In the genomic region with DNA sequence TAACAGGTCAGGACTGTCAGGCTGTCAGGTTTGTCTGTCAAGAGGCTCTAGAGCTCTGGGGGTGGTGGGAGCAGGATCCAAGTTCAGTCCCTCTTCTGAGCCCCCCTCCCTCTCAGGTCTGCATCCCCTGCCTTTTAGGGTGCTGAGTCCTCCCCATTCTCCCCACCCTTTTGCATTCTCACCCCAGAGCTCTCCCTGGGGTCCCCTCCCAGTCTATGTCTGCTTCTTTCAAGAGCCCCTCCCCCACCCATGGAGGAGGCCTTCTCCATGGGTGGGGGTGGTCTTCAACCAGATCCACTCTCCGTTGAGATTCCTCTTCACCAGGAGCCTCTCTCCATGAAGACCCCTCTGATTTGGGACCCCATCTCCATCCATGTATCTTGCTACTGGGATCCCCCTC, we compare ENCODE assay signal across 8 mouse cellular contexts. TPM values are rescaled to one million over a fixed set of nuclear protein-coding genes. Genes with fewer than 3 reads are reported as not detected.
A peak's percentile ranks its signal among the peaks of the same experiment; 100 is the strongest.
DNase-seq lines count a peak whose midpoint lies in the region; ATAC-seq and TF ChIP-seq lines count a peak whose summit lies in the region.

No protein-coding gene starts in this region.

- H3K4me1 ChIP-seq in heart, embryonic 13.5 days, result peaks cover 39% of the 10 kb centered on the region
- H3K4me1 ChIP-seq in heart, adult 2 months (ENCODE audit: control insufficient read depth, insufficient read depth, low read length), result peaks cover 18% of the 10 kb centered on the region
- H3K4me1 ChIP-seq in G1E (ENCODE audit: insufficient read depth, low read depth, low read length), result peaks cover 54% of the 10 kb centered on the region
- peaks cover 49% of the 10 kb centered on the region for H3K4me1 ChIP-seq in hindbrain, embryonic 10.5 days (replicated peaks)
- peaks cover 35% of the 10 kb centered on the region for H3K4me1 ChIP-seq in liver, postnatal 0 days (ENCODE audit: insufficient read depth)

- no peak for TF ChIP-seq POLR2A in heart, adult 2 months (IDR thresholded peaks at IDR 0.05; ENCODE audit: insufficient read depth, low read depth, low read length)

- no peak for ATAC-seq in heart, embryonic 13.5 days (ENCODE audit: extremely low read depth, insufficient number of reproducible peaks, low FRiP score, low TSS enrichment)
- ATAC-seq in G1E (ENCODE audit: extremely low read depth, insufficient number of reproducible peaks, low FRiP score, poor library complexity, severe bottlenecking), result no peak
- ATAC-seq in liver, postnatal 0 days, result no peak
- no peak for ATAC-seq in monocyte, adult 5-6 weeks (replicated peaks; ENCODE audit: insufficient number of reproducible peaks, low FRiP score, low TSS enrichment, poor library complexity, severe bottlenecking)

- no peak for TF ChIP-seq CTCF in heart, adult 2 months (IDR thresholded peaks at IDR 0.05)
- TF ChIP-seq CTCF in G1E (IDR thresholded peaks at IDR 0.05; ENCODE audit: low read depth, low read length), result no peak
- no peak for TF ChIP-seq CTCF in liver, postnatal 0 days (IDR thresholded peaks at IDR 0.05; ENCODE audit: low read depth)

- H3K9ac ChIP-seq in heart, embryonic 13.5 days, result peak overlapping the region; percentile 96
- no peak overlapping the region for H3K9ac ChIP-seq in heart, adult 2 months (ENCODE audit: low read depth, low read length)
- H3K9ac ChIP-seq in liver, postnatal 0 days (replicated peaks), result no peak overlapping the region; the same call in 1 of the 2 replicates

- intact Hi-C loops in heart, adult 2 months (cut with DNase I), result loop anchor here (2.0 kb wide), 1 partner anchor 43 kb away; no protein-coding TSS in a partner anchor

- TF ChIP-seq EP300 in heart, adult 2 months (IDR thresholded peaks at IDR 0.05; ENCODE audit: insufficient read depth, low read depth, low read length), result no peak
- TF ChIP-seq EP300 in liver, postnatal 0 days (IDR thresholded peaks at IDR 0.05; ENCODE audit: low read depth), result no peak

- no peak for DNase-seq in heart, adult 2 months
- no peak for DNase-seq in G1E (ENCODE audit: low spot score)
- no peak for DNase-seq in hindbrain, embryonic 10.5 days (ENCODE audit: low spot score)
- no peak for DNase-seq in liver, postnatal 0 days
- DNase-seq in layer of hippocampus, postnatal 10 days (ENCODE audit: low spot score in 2 of 2), result no peak
- DNase-seq in urinary bladder, postnatal 4 days (ENCODE audit: low spot score in 2 of 2), result no peak

- no peaks in the 10 kb centered on the region for H3K9me3 ChIP-seq in heart, embryonic 13.5 days
- no peaks in the 10 kb centered on the region for H3K9me3 ChIP-seq in G1E (replicated peaks)
- H3K9me3 ChIP-seq in hindbrain, embryonic 10.5 days, result no peaks in the 10 kb centered on the region
- no peaks in the 10 kb centered on the region for H3K9me3 ChIP-seq in liver, postnatal 0 days (ENCODE audit: low read length)

- H3K4me2 ChIP-seq in heart, embryonic 13.5 days, result peak overlapping the region; percentile 89
- peak overlapping the region; percentile 86 for H3K4me2 ChIP-seq in liver, postnatal 0 days (ENCODE audit: low read depth, low read length)

- H3K4me3 ChIP-seq in heart, embryonic 13.5 days, result peak overlapping the region; percentile 75
- H3K4me3 ChIP-seq in heart, adult 2 months, result no peak overlapping the region
- peak overlapping the region; percentile 85; the same call in 1 of the 2 replicates for H3K4me3 ChIP-seq in G1E (ENCODE audit: low read depth, low read length)
- H3K4me3 ChIP-seq in hindbrain, embryonic 10.5 days, result peak overlapping the region; percentile 96
- H3K4me3 ChIP-seq in liver, postnatal 0 days (ENCODE audit: low read depth, low read length), result peak overlapping the region; percentile 97

- no peaks in the 10 kb centered on the region for H3K27me3 ChIP-seq in heart, embryonic 13.5 days (replicated peaks)
- no peaks in the 10 kb centered on the region for H3K27me3 ChIP-seq in heart, adult 2 months (ENCODE audit: control insufficient read depth, insufficient read depth, low read length)
- H3K27me3 ChIP-seq in G1E (ENCODE audit: insufficient read depth, low read length), result no peaks in the 10 kb centered on the region
- H3K27me3 ChIP-seq in hindbrain, embryonic 10.5 days (ENCODE audit: insufficient read depth, poor library complexity, severe bottlenecking), result no peaks in the 10 kb centered on the region
- H3K27me3 ChIP-seq in liver, postnatal 0 days (ENCODE audit: insufficient read depth, low read length), result no peaks in the 10 kb centered on the region

- H3K36me3 ChIP-seq in heart, embryonic 13.5 days, result no peaks in the 10 kb centered on the region
- peaks cover 4% of the 10 kb centered on the region for H3K36me3 ChIP-seq in heart, adult 2 months (ENCODE audit: control insufficient read depth, insufficient read depth, low read length)
- H3K36me3 ChIP-seq in G1E (replicated peaks), result peaks cover 17% of the 10 kb centered on the region
- no peaks in the 10 kb centered on the region for H3K36me3 ChIP-seq in hindbrain, embryonic 10.5 days
- no peaks in the 10 kb centered on the region for H3K36me3 ChIP-seq in liver, postnatal 0 days (replicated peaks; ENCODE audit: insufficient read depth, low read length)

- WGBS in heart, embryonic 13.5 days, result 41% methylated on average over 1 of the region's 1 CpGs
- WGBS in heart, adult 2 months, result 65% methylated on average over 1 of the region's 1 CpGs
- 12% methylated on average over 1 of the region's 1 CpGs for WGBS in hindbrain, embryonic 10.5 days
- 47% methylated on average over 1 of the region's 1 CpGs for WGBS in liver, postnatal 0 days (ENCODE audit: insufficient replicate concordance)

- peak overlapping the region; percentile 97 for H3K27ac ChIP-seq in heart, embryonic 13.5 days (replicated peaks)
- no peak overlapping the region for H3K27ac ChIP-seq in heart, adult 2 months
- H3K27ac ChIP-seq in hindbrain, embryonic 10.5 days, result peak overlapping the region; percentile 99
- no peak overlapping the region for H3K27ac ChIP-seq in liver, postnatal 0 days (ENCODE audit: low read depth)

- H3K79me2 ChIP-seq in heart, adult 2 months (replicated peaks; ENCODE audit: control insufficient read depth, insufficient read depth, low read length), result peaks cover 4% of the 10 kb centered on the region; the same call in 1 of the 2 replicates

RNA-seq across cellular contexts. Expression of gene Prrc2b, which starts 0.7 kb away (rescaled TPM):
- polyA plus RNA-seq in heart, embryonic 13.5 days (2015; fragmentation: Nextera tagmentation; extraction: Ambion mirVana), result 24.5 and 25.1 TPM in 2 replicates
- 10 to 100 TPM; 78.3 to 82.6 TPM for total RNA-seq in heart, adult 2 months (2021)
- polyA plus RNA-seq in heart, adult 2 months (2012; rRNA removed), result 39.3 and 46.9 TPM in 2 replicates
- 147 and 160 TPM in 2 replicates for total RNA-seq in G1E (2014; fragmentation: Nextera tagmentation)
- total RNA-seq in G1E (2017), result 16.0 and 17.1 TPM in 2 replicates
- polyA plus RNA-seq in G1E (2012), result 90.5 and 103 TPM in 2 replicates
- polyA plus RNA-seq in hindbrain, embryonic 10.5 days (2016; fragmentation: Nextera tagmentation; extraction: Ambion mirVana), result 55.6 and 68.9 TPM in 2 replicates
- polyA plus RNA-seq in liver, postnatal 0 days (2015; fragmentation: Nextera tagmentation; extraction: Ambion mirVana), result 7.5 and 8.4 TPM in 2 replicates
- total RNA-seq in layer of hippocampus, postnatal 10 days (2021), result 100 to 1,000 TPM; 272 to 279 TPM
- 13.3 to 55.4 TPM (median 22.1 TPM) in 3 replicates for total RNA-seq in monocyte, adult 5-6 weeks (2017)

RNA-seq across cellular contexts. Expression of gene Plpp7, which starts 54.8 kb away (rescaled TPM):
- polyA plus RNA-seq in heart, embryonic 13.5 days (2015; fragmentation: Nextera tagmentation; extraction: Ambion mirVana), result 13.9 and 14.2 TPM in 2 replicates
- 10 to 100 TPM; 33.6 to 33.8 TPM for total RNA-seq in heart, adult 2 months (2021)
- 56.3 and 62.1 TPM in 2 replicates for polyA plus RNA-seq in heart, adult 2 months (2012; rRNA removed)
- total RNA-seq in G1E (2014; fragmentation: Nextera tagmentation), result not detected in 2 replicates
- total RNA-seq in G1E (2017), result 0.41 and 0.44 TPM in 2 replicates
- polyA plus RNA-seq in G1E (2012), result 0.42 and 0.44 TPM in 2 replicates
- 7.6 and 7.9 TPM in 2 replicates for polyA plus RNA-seq in hindbrain, embryonic 10.5 days (2016; fragmentation: Nextera tagmentation; extraction: Ambion mirVana)
- polyA plus RNA-seq in liver, postnatal 0 days (2015; fragmentation: Nextera tagmentation; extraction: Ambion mirVana), result 1.6 and 1.7 TPM in 2 replicates
- 10 to 100 TPM; 17.7 to 19.0 TPM for total RNA-seq in layer of hippocampus, postnatal 10 days (2021)
- 1.2 TPM in 1 of 3 replicates, not detected in the others for total RNA-seq in monocyte, adult 5-6 weeks (2017)

Comparison
In these comparisons a context has a peak if more than half of its experiments do, and no peak if none do; other contexts are left out.
1. H3K27ac ChIP-seq: peak in heart, embryonic 13.5 days (single experiment) and hindbrain, embryonic 10.5 days (single experiment); none in heart, adult 2 months (single experiment) and liver, postnatal 0 days (single experiment).